Mouse (Mus musculus) heart, adult 2 months (tissue): ENCODE data around the gene Hyal6.

ENCODE experiments used
- CTCF ChIP-seq: fragments of 200-600 bp; IDR thresholded peaks from 2 replicates; pipeline ENCODE4 v1.8.1; 2022; ENCODE audit warnings: antibody characterized with exemption, mild to moderate bottlenecking, moderate library complexity
- POLR2A ChIP-seq: fragments of 200-500 bp; IDR thresholded peaks from 2 replicates; pipeline ENCODE4 v1.6.1; 2011; ENCODE audit warnings: mild to moderate bottlenecking, low read depth, low read length, control low read depth; ENCODE audit not compliant: insufficient read depth

DNA sequence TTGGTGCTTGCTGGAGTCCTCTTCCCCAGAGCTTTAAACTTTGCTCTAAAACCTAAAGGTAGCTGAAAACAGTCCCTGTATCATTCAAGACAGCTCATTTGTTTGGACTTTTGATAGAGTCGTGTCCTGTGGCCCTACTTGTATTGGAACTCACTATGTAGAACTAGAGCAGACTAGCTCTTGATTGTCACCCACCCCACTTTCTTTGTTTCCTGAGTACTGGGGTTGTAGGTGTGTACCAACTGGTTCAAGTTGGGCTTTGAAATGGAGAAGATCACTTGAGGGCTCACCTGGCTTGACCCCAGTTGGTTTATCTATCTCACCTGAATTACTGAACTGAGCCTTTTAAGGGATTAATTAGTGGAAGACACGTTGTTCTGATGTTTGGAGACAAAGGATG, 46.1 kb downstream of the Hyal6 start:
- TF ChIP-seq POLR2A (no peak), CTCF (no peak)
